Mouse (Mus musculus): ENCODE measurements around the gene Tbc1d8.

DNA sequence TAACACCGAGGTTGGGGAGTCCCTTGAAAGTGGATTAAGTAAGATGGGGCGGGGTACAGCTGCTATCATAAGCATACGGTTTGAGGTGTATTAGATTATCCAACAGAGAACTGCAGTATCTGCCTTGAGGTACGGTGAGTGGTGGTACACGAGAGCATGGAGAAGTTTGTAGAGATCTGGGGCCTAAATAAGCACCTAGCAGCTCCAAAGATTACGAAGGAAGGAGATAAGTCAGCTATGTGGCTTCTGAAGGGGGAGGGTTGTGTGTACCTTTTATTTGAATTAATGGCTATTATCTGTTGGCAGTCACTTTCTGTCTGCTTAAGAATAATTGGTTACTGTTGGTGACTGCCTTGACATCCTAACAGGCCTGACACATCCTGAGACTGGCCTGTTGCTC lies 108.1 kb downstream of the Tbc1d8 start:
- TF ChIP-seq CTCF (conservative IDR thresholded peaks at IDR 0.05; ENCODE audit: low read length): no peak
- TF ChIP-seq POU5F1 (IDR thresholded peaks at IDR 0.05; ENCODE audit: borderline replicate concordance, low read length): no peak
- TF ChIP-seq NANOG (IDR thresholded peaks at IDR 0.05; ENCODE audit: borderline replicate concordance, low read length): no peak
